Mouse (Mus musculus) testis, adult 2 months (tissue): ENCODE data around the gene Rnf220. TPM values are rescaled to one million over a fixed set of nuclear protein-coding genes. Genes with fewer than 3 reads are reported as not detected.

Experiments
- H3K27ac ChIP-seq: fragments of 200-500 bp; 2 replicates; pipeline ENCODE4 v1.5.1; 2012; ENCODE audit warnings: low read depth, low read length; ENCODE audit not compliant: control insufficient read depth, insufficient read depth
- H3K27me3 ChIP-seq: fragments of 200-500 bp; 2 replicates; pipeline ENCODE4 v1.6.1; 2012; ENCODE audit warnings: mild to moderate bottlenecking, low read length, moderate library complexity; ENCODE audit not compliant: control insufficient read depth, insufficient read depth
- H3K36me3 ChIP-seq: fragments of 200-500 bp; 2 replicates; pipeline ENCODE4 v1.6.1; 2012; ENCODE audit warnings: mild to moderate bottlenecking, low read length; ENCODE audit not compliant: control insufficient read depth, insufficient read depth
- H3K4me1 ChIP-seq: fragments of 200-500 bp; 2 replicates; pipeline ENCODE4 v1.6.1; 2012; ENCODE audit warnings: low read length; ENCODE audit not compliant: control insufficient read depth, insufficient read depth
- H3K4me3 ChIP-seq: fragments of 200-500 bp; 2 replicates; pipeline ENCODE4 v1.5.1; 2012; ENCODE audit warnings: low read depth, mild to moderate bottlenecking, low read length, moderate library complexity, mixed read lengths; ENCODE audit not compliant: control insufficient read depth
- CTCF ChIP-seq: fragments of 200-500 bp; IDR thresholded peaks from 2 replicates; pipeline ENCODE4 v1.5.1; 2012; ENCODE audit warnings: low read depth, mild to moderate bottlenecking, inconsistent platforms, low read length, moderate library complexity; ENCODE audit not compliant: control insufficient read depth, insufficient read depth, insufficient replicate concordance
- POLR2A ChIP-seq: fragments of 200-500 bp; IDR thresholded peaks from 2 replicates; pipeline ENCODE4 v1.6.1; 2012; ENCODE audit warnings: low read depth, mild to moderate bottlenecking, inconsistent platforms, low read length, moderate library complexity; ENCODE audit not compliant: control insufficient read depth
- polyA plus RNA-seq: library from polyadenylated mRNA; depleted of rRNA; stranded (reverse); fragments of >200 nt; gene quantifications from 2 replicates; pipeline ENCODE4 v1.2.3, GENCODE M21; 2012

The Rnf220 gene
- polyA plus RNA-seq, 1 experiment, result 146 TPM

- Histone ChIP-seq H3K27ac (no peak overlapping the region), H3K4me3 (no peak overlapping the region), H3K27me3 (no peaks in the 10 kb centered on the region), H3K36me3 (no peaks in the 10 kb centered on the region), H3K4me1 (peaks cover 19% of the 10 kb centered on the region)
- TF ChIP-seq CTCF (no peak), POLR2A (no peak)
These were observed 180.1 kb downstream of the Rnf220 start for GRCm38 (mm10) chr4:117316800-117317199.

GRCm38 (mm10) chr4:117314849-117315500 is 181.9 kb downstream of the Rnf220 start:
- Histone ChIP-seq H3K27me3 (no peaks in the 10 kb centered on the region), H3K4me3 (no peak overlapping the region), H3K4me1 (peaks cover 19% of the 10 kb centered on the region), H3K27ac (no peak overlapping the region), H3K36me3 (no peaks in the 10 kb centered on the region)
- TF ChIP-seq CTCF (no peak), POLR2A (no peak)

GRCm38 (mm10) chr4:117313085-117313424 is 183.8 kb downstream of the Rnf220 start:
- TF ChIP-seq CTCF (peak; percentile 23; the same call in 1 of the 2 replicates), POLR2A (no peak)
- H3K27ac ChIP-seq, result no peak overlapping the region
- peaks cover 18% of the 10 kb centered on the region for H3K4me1 ChIP-seq
- no peak overlapping the region for H3K4me3 ChIP-seq
- no peaks in the 10 kb centered on the region for H3K27me3 ChIP-seq
- no peaks in the 10 kb centered on the region for H3K36me3 ChIP-seq

GRCm38 (mm10) chr4:117312416-117313084 is 184.3 kb downstream of the Rnf220 start:
- Histone ChIP-seq H3K36me3 (no peaks in the 10 kb centered on the region), H3K4me1 (peaks cover 16% of the 10 kb centered on the region), H3K27me3 (no peaks in the 10 kb centered on the region), H3K4me3 (no peak overlapping the region; the same call in 1 of the 2 replicates), H3K27ac (no peak overlapping the region)
- TF ChIP-seq POLR2A (no peak), CTCF (no peak)

GRCm38 (mm10) chr4:117311891-117312290 is 185.0 kb downstream of the Rnf220 start:
- no peak overlapping the region for H3K27ac ChIP-seq
- no peaks in the 10 kb centered on the region for H3K36me3 ChIP-seq
- H3K4me1 ChIP-seq, result peaks cover 12% of the 10 kb centered on the region
- H3K4me3 ChIP-seq, result no peak overlapping the region
- TF ChIP-seq CTCF, result no peak
- TF ChIP-seq POLR2A, result no peak
- H3K27me3 ChIP-seq, result no peaks in the 10 kb centered on the region

- Histone ChIP-seq H3K4me3 (no peak overlapping the region), H3K27ac (no peak overlapping the region), H3K4me1 (peaks cover 14% of the 10 kb centered on the region), H3K27me3 (no peaks in the 10 kb centered on the region), H3K36me3 (no peaks in the 10 kb centered on the region)
- TF ChIP-seq CTCF (no peak), POLR2A (no peak)
These were observed 187.4 kb downstream of the Rnf220 start for GRCm38 (mm10) chr4:117309427-117309826.

- peaks cover 16% of the 10 kb centered on the region for H3K4me1 ChIP-seq
- no peaks in the 10 kb centered on the region for H3K27me3 ChIP-seq
- H3K36me3 ChIP-seq, result no peaks in the 10 kb centered on the region
- H3K4me3 ChIP-seq, result no peak overlapping the region
- H3K27ac ChIP-seq, result no peak overlapping the region
- TF ChIP-seq CTCF, result no peak
- TF ChIP-seq POLR2A, result no peak
These were observed 189.6 kb downstream of the Rnf220 start for GRCm38 (mm10) chr4:117307270-117307669.
